Mouse (Mus musculus) E14TG2a.4 (cell line): ENCODE results near the gene Sowahb.

ENCODE experiments used
- CTCF ChIP-seq: conservative IDR thresholded peaks from 2 replicates; pipeline ENCODE4 v1.5.1; 2014; ENCODE audit warnings: low read length
- POU5F1 ChIP-seq: IDR thresholded peaks from 2 replicates; pipeline ENCODE4 v1.6.1; 2014; ENCODE audit warnings: low read length, borderline replicate concordance

DNA sequence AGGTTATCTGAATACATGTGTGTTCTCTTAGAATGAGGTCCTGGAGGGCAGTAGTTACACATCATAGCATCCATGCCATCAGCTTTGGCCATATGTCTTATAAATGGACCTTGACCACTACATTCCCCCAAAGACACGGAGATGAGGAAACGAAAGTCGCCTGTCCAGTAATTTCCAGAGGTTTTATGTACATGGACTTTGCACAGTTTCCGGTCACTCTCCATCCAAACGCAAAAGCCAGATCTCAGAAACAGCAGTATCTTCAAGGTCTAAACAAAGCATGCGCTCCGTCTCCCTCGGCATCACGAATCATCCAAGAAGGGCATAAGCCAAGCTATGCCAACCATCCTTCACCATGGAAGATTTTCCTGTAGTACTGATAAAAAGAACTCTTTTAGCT, 36.6 kb downstream of the Sowahb start:
- TF ChIP-seq CTCF (no peak), POU5F1 (no peak)
